Mouse (Mus musculus) adrenal gland, adult (tissue): ENCODE data around the gene Colq.
"Not testable (repeated sequence)": the region's sequence is repeated elsewhere in the genome, so short reads cannot be mapped to it uniquely, and the experiment has no call there.

Experiments
- DNase-seq, 2 experiments: peaks; one replicate each; pipeline ENCODE4 v3.0.0; 2022 to 2023; ENCODE audit warnings: low spot score in 1 of 2; ENCODE audit not compliant: inconsistent age in 2 of 2

Colq gene

GRCm38 (mm10) chr14:31591243-31591642, at the start of gene Colq:
Gene Colq (minus strand): TSS chr14:31591343.
- no peak for DNase-seq

- DNase-seq, result no peak
Observed at GRCm38 (mm10) chr14:31640346-31640889, 49.3 kb upstream of the Colq start, which contains the start of gene Gm49387. Gene Gm49387 (minus strand): TSS chr14:31640878.

- DNase-seq, result no peak
Observed at GRCm38 (mm10) chr14:31630677-31631076, 39.5 kb upstream of the Colq start.

- DNase-seq, result no peak
Observed at GRCm38 (mm10) chr14:31622748-31623147, 31.6 kb upstream of the Colq start.

GRCm38 (mm10) chr14:31620591-31621223, 29.6 kb upstream of the Colq start:
- DNase-seq, result no peak

- no peak for DNase-seq
Observed at GRCm38 (mm10) chr14:31617997-31618396, 26.9 kb upstream of the Colq start.

DNA sequence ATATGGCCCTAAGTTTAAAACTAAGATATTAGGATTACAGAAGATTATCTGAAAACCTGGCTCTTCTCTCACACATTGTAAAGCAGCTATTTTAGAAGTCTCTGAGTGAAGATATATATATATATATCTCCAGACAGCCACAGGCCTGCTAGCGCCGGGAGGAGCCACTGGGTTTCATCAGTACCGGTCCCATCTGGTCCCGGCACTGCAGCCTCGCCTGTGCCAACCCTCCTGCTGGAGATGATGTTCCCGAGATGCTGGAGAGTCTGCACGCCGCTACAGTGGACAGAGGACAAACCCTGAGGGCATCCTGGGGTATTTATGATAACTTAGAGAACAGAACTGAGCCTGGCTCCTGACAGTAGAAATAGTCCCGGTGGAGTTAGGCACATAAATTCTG, 26.1 kb upstream of the Colq start:
- no peak for DNase-seq

DNA sequence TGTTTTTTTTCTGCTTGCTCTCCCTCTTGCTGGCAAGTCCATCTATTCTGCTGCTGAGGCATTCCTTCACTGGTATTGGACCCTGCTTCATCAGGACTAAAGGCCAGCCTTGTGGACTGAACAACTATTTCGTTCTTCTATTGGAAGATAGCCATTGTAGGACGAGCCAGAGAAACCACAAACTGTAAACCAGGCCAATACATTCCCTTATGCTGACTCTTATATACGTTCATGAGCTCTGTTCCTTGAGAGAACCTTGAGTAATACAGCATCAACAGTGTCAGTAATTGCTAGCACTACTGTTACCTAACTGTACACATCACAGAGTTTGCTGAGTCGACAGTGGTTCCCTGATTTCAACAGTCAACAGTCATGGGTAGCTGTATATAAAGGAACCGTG, 22.5 kb upstream of the Colq start:
- DNase-seq, result no peak

GRCm38 (mm10) chr14:31611986-31612385, 20.8 kb upstream of the Colq start:
- DNase-seq, result no peak

DNA sequence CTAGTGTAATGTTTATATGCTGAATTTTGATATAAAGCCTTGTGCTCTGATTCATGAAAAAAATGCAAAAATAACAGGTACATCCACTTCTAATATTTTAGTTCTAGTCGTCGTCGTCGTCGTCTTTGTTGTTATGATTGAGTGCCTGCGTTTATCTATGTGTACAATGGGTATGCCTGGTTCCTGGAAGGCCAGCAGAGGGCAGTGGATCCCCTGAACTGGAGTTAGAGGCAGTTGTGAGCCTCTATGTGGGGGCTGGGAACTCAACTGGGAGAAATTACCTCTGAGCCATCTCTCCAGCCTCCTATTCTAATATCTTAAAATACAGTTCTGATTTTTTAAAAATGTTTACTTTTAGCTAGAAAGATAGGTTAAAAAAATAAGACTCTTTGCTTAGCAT, 14.4 kb upstream of the Colq start:
- no peak for DNase-seq

DNA sequence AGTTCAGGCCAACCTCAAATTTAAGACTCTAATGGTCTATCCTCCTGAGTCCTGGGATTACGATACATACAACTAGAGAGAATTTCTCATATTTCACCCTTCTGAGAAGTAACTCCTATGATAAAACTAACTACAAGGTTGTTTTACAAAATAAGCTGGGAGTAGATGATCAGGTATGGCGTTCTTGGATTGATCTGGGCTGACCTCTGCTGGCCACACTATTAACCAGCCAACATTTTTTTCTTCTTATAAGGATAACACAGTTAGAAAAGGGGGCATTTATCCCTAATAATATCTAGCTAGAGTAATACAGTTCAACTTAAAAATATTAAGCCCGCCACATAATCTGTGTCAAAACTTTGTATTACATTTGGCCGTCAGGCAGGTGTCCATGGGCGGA, 13.8 kb upstream of the Colq start:
- peak in 1 of 2 experiments; percentile 53 for DNase-seq

DNA sequence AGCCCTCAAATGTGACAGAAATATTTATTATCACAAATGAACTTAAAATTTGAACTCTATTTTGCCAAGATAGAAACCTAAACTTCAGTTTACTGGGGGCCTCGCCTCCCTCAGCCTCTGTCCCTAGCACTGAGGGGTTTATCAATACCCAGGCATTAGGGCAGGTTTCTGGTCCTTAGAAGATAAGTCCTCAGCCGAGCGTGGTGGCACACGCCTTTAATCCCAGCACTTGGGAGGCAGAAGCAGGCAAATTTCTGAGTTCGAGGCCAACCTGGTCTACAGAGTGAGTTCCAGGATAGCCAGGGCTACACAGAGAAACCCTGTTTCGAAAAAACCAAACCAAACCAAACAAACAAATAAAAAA, 11.5 kb upstream of the Colq start:
- not testable (repeated sequence) for DNase-seq

DNA sequence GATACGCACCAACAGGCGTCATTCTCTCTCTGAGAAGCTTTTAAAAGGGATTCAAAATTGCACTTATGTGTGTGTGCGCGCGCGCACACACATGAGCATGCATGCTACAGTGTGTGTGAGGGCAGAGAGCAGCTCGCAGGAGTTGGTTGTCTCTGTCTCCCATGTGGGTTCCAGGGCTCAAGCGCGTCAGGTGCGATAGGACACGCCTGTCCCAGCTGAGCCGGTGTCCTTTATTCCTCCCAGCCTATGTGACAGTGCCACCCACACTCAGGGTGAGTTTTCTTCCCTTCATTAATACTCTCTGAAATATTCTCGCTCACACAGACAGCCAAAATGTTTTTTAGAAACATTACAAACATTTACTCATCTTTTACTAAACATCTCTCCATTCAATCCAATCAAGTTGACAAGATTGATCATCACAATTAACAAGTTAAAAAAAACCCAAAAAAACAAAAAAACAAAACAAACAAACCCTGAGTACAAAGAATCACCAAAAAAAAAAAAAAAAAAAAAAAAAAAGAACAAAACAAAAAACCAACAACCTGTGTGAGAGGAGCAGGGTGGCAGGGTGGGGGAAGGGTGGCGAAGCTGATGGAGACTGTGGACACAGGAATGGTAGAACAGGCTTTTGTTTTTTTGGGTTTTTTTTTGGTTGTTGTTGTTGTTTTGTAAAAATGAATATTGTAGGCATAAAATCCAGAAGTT, 10.9 kb upstream of the Colq start:
- DNase-seq, result no peak

GRCm38 (mm10) chr14:31597446-31597845, 6.3 kb upstream of the Colq start:
- DNase-seq, result no peak

- DNase-seq, result no peak
Observed at GRCm38 (mm10) chr14:31596408-31596807, 5.3 kb upstream of the Colq start.

GRCm38 (mm10) chr14:31594693-31595092, 3.5 kb upstream of the Colq start:
- DNase-seq, result no peak

GRCm38 (mm10) chr14:31593036-31593435, 1.9 kb upstream of the Colq start:
- no peak for DNase-seq

DNA sequence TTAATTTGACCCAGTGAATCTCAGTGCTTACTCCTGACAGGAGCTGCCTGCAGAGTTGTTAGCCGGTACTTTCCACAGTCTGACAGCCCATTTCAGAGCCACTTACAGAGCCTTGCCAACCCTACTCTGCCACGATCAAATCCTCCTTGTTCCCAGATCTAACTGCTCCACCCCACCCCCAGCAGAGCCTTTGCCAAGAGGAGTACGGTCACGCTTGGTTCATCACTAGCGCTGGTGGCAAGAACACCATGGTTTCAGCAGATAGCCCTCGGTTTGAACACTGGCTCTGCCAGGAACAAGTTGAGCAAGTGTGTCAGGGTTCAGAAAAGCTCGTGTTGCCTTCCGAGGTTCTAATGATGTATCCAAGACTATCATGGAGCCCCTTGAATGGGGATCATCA, 4.7 kb downstream of the Colq start:
- DNase-seq, result no peak

GRCm38 (mm10) chr14:31583082-31583481, 8.1 kb downstream of the Colq start:
- DNase-seq, result no peak

DNA sequence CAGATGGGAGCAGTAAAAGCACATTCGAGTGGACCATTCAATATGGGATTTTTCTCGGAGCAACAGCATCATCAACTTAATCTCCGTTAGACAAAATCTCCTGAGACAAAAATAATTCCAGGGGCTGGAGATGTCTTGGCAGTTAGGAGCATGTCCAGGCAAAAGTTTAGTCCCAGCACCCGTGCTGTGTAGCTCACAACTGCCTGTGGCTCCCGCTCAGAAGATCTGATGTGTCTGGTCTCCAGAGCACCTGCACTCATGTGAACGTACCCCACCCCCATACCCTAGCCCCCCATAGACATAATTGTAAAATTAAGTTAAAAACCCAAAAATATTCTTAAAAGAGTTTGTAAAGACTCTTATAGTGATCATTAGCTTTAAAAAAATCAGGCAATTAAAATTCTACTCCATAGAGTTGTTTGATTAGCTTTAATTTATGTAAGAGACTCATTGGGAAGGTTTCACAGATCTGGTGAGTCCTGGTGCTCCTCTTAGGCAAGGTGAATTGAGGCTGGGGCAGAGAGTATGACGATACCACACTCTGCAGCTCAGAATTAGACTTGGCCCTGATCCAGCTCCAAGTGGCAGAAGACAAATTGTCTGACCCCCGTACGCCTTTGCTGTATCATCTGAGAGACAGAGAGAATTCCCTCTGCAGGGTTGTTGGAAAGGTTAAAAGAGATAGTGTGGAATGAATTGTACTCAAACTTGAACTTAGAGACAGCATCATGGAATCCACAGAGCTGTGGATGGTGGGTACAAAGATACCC, 13.0 kb downstream of the Colq start:
- no peak for DNase-seq

DNA sequence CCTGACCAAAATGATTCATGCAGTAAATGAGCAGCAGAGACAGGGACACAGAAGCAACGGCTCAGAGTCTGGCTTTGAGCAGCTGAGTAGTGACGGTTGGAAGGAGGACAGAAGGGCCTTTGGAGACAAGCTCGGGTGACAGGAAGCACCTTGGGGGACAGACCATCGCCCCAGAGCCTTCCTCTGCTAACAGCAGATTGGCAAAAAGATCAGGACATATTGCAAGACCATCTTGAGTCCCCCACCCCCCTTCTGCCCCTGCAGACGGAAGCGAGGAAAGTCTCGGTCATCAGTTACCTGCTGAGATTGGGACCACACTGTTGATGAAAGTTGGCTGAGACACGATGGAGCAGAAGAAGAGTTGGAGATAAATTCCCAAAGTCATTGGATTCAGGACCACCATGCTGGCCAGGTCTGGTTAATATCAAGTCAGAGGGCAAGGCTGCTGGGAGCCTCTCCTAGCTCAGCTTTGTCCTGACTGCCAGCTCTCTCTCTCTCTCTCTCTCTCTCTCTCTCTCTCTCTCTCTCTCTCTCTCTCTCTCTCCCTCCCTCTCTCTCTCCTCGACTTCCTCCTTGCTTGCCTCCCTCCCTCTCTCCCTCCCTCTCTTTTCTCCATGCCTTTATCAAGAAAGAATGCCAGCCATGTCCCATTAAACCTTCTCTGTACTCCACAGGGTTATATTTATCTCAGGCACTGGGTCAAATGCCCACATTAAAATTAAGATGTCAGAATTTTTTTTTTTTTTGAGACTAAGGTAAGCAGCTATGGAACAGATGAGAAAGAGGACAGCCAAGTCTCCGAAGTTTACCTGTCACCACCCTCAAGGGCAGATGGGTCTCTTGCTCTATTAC, 14.1 kb downstream of the Colq start:
- DNase-seq, result no peak
